In the genomic region with DNA sequence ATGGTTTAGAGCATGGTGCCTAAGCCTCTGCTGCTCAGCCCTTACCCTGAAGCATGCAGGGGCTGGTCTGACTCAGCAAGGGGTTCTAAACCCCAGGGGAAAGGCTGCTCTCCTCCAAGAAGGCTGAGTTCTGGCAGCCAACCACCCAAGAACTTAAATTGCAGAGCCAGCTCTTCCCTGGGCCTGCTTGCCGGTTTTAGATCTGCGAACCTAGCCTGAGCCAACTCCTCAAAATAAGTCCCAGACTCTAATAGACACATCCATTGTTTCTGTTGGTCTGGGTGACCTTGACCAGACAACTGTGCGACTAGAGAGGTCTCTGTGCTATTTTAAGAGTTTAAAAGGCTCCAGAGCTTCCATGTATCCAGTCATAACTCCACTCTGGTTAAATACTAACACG, we compare ENCODE assay signal across 12 mouse cellular contexts. TPM values are rescaled to one million over a fixed set of nuclear protein-coding genes. Genes with fewer than 3 reads are reported as not detected.
DNase-seq lines count a peak whose midpoint lies in the region; ATAC-seq lines count a peak whose summit lies in the region.
"Had no signal": no experiment of that assay in that cellular context is flagged by ENCODE, and none has a peak within 500 bp of the region (broad histone marks: within the 10 kb centered on the region; RNA-seq: fewer than 3 reads in every experiment).

No protein-coding gene starts in this region.

- 68% methylated on average over 4 of the region's 4 CpGs for WGBS in hindbrain, embryonic 14.5 days
- WGBS in hindbrain, embryonic 12.5 days = 71% methylated on average over 4 of the region's 4 CpGs
- 44% methylated on average over 4 of the region's 4 CpGs for WGBS in heart, embryonic 12.5 days
- 75% methylated on average over 4 of the region's 4 CpGs for WGBS in midbrain, embryonic 15.5 days

- H3K9me3 ChIP-seq in hindbrain, embryonic 14.5 days (ENCODE audit: control insufficient read depth, low read length) = no peaks in the 10 kb centered on the region
- H3K9me3 ChIP-seq in hindbrain, embryonic 12.5 days (replicated peaks) = no peaks in the 10 kb centered on the region
- H3K9me3 ChIP-seq in heart, embryonic 12.5 days (replicated peaks) = no peaks in the 10 kb centered on the region
- no peaks in the 10 kb centered on the region for H3K9me3 ChIP-seq in midbrain, embryonic 15.5 days

- no peak for DNase-seq in hindbrain, embryonic 14.5 days (ENCODE audit: low spot score)
- DNase-seq in cerebellum, postnatal 4 days (ENCODE audit: low spot score in 2 of 2) = no peak
- no peak for DNase-seq in kidney, adult 11 months
- DNase-seq in left cerebral cortex, adult 11 months (ENCODE audit: low spot score) = no peak
- DNase-seq: cerebellum, adult 11-12 months; kidney, adult 8-10 months; retina, postnatal 1 day; thymus, postnatal 25 days had no signal

- H3K9ac ChIP-seq in hindbrain, embryonic 14.5 days = no peak overlapping the region
- H3K9ac ChIP-seq in hindbrain, embryonic 12.5 days = no peak overlapping the region
- 0 out of 2 replicates have a peak overlapping the region, but pooled peaks have one; percentile 35 for H3K9ac ChIP-seq in heart, embryonic 12.5 days
- no peak overlapping the region for H3K9ac ChIP-seq in midbrain, embryonic 15.5 days

- no peak for ATAC-seq in hindbrain, embryonic 14.5 days (ENCODE audit: low FRiP score)
- ATAC-seq in hindbrain, embryonic 12.5 days (ENCODE audit: low FRiP score) = no peak
- ATAC-seq in heart, embryonic 12.5 days (ENCODE audit: insufficient number of reproducible peaks, low FRiP score) = no peak
- ATAC-seq in midbrain, embryonic 15.5 days (replicated peaks) = no peak

- H3K27me3 ChIP-seq in hindbrain, embryonic 14.5 days (ENCODE audit: control insufficient read depth, insufficient read depth, low read length) = no peaks in the 10 kb centered on the region
- H3K27me3 ChIP-seq in hindbrain, embryonic 12.5 days = peaks cover 2% of the 10 kb centered on the region; the same call in 1 of the 2 replicates
- H3K27me3 ChIP-seq in heart, embryonic 12.5 days (replicated peaks) = no peaks in the 10 kb centered on the region
- no peaks in the 10 kb centered on the region for H3K27me3 ChIP-seq in midbrain, embryonic 15.5 days (replicated peaks)

- H3K4me1 ChIP-seq in hindbrain, embryonic 14.5 days (replicated peaks; ENCODE audit: control insufficient read depth, insufficient read depth, low read length) = peaks cover 18% of the 10 kb centered on the region
- peaks cover 22% of the 10 kb centered on the region for H3K4me1 ChIP-seq in hindbrain, embryonic 12.5 days
- 0 out of 2 replicates have a peak, but pooled peaks cover 5% of the 10 kb centered on the region for H3K4me1 ChIP-seq in brown adipose tissue, adult 24 weeks (ENCODE audit: control insufficient read depth, insufficient read depth, insufficient read length, low read length)
- peaks cover 47% of the 10 kb centered on the region for H3K4me1 ChIP-seq in heart, embryonic 12.5 days (replicated peaks)
- H3K4me1 ChIP-seq in midbrain, embryonic 15.5 days = peaks cover 38% of the 10 kb centered on the region

- H3K27ac ChIP-seq in hindbrain, embryonic 14.5 days = peak overlapping the region; percentile 16; the same call in 1 of the 2 replicates
- H3K27ac ChIP-seq in hindbrain, embryonic 12.5 days = no peak overlapping the region; the same call in 1 of the 2 replicates
- 0 out of 2 replicates have a peak overlapping the region, but pooled peaks have one; percentile 5 for H3K27ac ChIP-seq in brown adipose tissue, adult 24 weeks (replicated peaks; ENCODE audit: low read depth, low read length)
- H3K27ac ChIP-seq in heart, embryonic 12.5 days (ENCODE audit: poor library complexity, severe bottlenecking) = peak overlapping the region; percentile 98
- peak overlapping the region; percentile 49 for H3K27ac ChIP-seq in midbrain, embryonic 15.5 days

- no peak overlapping the region for H3K4me3 ChIP-seq in hindbrain, embryonic 14.5 days (replicated peaks; ENCODE audit: low read length)
- H3K4me3 ChIP-seq in hindbrain, embryonic 12.5 days = no peak overlapping the region
- no peak overlapping the region for H3K4me3 ChIP-seq in brown adipose tissue, adult 24 weeks (ENCODE audit: insufficient read depth, low read depth, low read length)
- no peak overlapping the region for H3K4me3 ChIP-seq in heart, embryonic 12.5 days
- no peak overlapping the region for H3K4me3 ChIP-seq in midbrain, embryonic 15.5 days

- H3K36me3 ChIP-seq in hindbrain, embryonic 14.5 days (replicated peaks; ENCODE audit: control insufficient read depth, insufficient read depth) = peaks cover 7% of the 10 kb centered on the region
- no peaks in the 10 kb centered on the region for H3K36me3 ChIP-seq in hindbrain, embryonic 12.5 days
- H3K36me3 ChIP-seq in heart, embryonic 12.5 days = peaks cover 10% of the 10 kb centered on the region; the same call in 1 of the 2 replicates
- H3K36me3 ChIP-seq in midbrain, embryonic 15.5 days (replicated peaks) = 0 out of 2 replicates have a peak, but pooled peaks cover 3% of the 10 kb centered on the region

- no peak overlapping the region for H3K4me2 ChIP-seq in hindbrain, embryonic 14.5 days (replicated peaks)
- H3K4me2 ChIP-seq in hindbrain, embryonic 12.5 days (replicated peaks) = no peak overlapping the region
- H3K4me2 ChIP-seq in heart, embryonic 12.5 days = peak overlapping the region; percentile 42
- H3K4me2 ChIP-seq in midbrain, embryonic 15.5 days = no peak overlapping the region

RNA-seq across cellular contexts. Expression of gene Pink1, which starts 2.4 kb away (rescaled TPM):
- polyA plus RNA-seq in hindbrain, embryonic 14.5 days (2014; fragmentation: Nextera tagmentation; extraction: Ambion mirVana) = 53.4 and 57.4 TPM in 2 replicates
- 79.8 and 81.0 TPM in 2 replicates for polyA plus RNA-seq in hindbrain, embryonic 12.5 days (2016; fragmentation: Nextera tagmentation; extraction: Ambion mirVana)
- polyA plus RNA-seq in brown adipose tissue, adult 24 weeks (2012; ENCODE audit: insufficient read depth, insufficient read length, missing spikeins) = 208 and 227 TPM in 2 replicates
- polyA plus RNA-seq in heart, embryonic 12.5 days (2016; fragmentation: Nextera tagmentation; extraction: Ambion mirVana) = 72.6 and 78.6 TPM in 2 replicates
- polyA plus RNA-seq in midbrain, embryonic 15.5 days (2015; fragmentation: Nextera tagmentation; extraction: Ambion mirVana) = 105 and 113 TPM in 2 replicates

RNA-seq across cellular contexts. Expression of gene Ddost, which starts 19.2 kb away (rescaled TPM):
- 197 and 208 TPM in 2 replicates for polyA plus RNA-seq in hindbrain, embryonic 14.5 days (2014; fragmentation: Nextera tagmentation; extraction: Ambion mirVana)
- 243 and 250 TPM in 2 replicates for polyA plus RNA-seq in hindbrain, embryonic 12.5 days (2016; fragmentation: Nextera tagmentation; extraction: Ambion mirVana)
- 39.1 and 40.6 TPM in 2 replicates for polyA plus RNA-seq in brown adipose tissue, adult 24 weeks (2012; ENCODE audit: insufficient read depth, insufficient read length, missing spikeins)
- polyA plus RNA-seq in heart, embryonic 12.5 days (2016; fragmentation: Nextera tagmentation; extraction: Ambion mirVana) = 316 and 318 TPM in 2 replicates
- polyA plus RNA-seq in midbrain, embryonic 15.5 days (2015; fragmentation: Nextera tagmentation; extraction: Ambion mirVana) = 203 and 212 TPM in 2 replicates

RNA-seq across cellular contexts. Expression of gene Cda, which starts 44.0 kb away (rescaled TPM):
- polyA plus RNA-seq in hindbrain, embryonic 14.5 days (2014; fragmentation: Nextera tagmentation; extraction: Ambion mirVana) = 5.2 and 6.4 TPM in 2 replicates
- 3.4 and 4.4 TPM in 2 replicates for polyA plus RNA-seq in hindbrain, embryonic 12.5 days (2016; fragmentation: Nextera tagmentation; extraction: Ambion mirVana)
- not detected in 2 replicates for polyA plus RNA-seq in brown adipose tissue, adult 24 weeks (2012; ENCODE audit: insufficient read depth, insufficient read length, missing spikeins)
- 9.3 and 10.9 TPM in 2 replicates for polyA plus RNA-seq in heart, embryonic 12.5 days (2016; fragmentation: Nextera tagmentation; extraction: Ambion mirVana)
- 4.4 and 4.6 TPM in 2 replicates for polyA plus RNA-seq in midbrain, embryonic 15.5 days (2015; fragmentation: Nextera tagmentation; extraction: Ambion mirVana)
